Mouse (Mus musculus) embryonic fibroblast, embryonic 13.5 days (primary cell): ENCODE measurements at regions not wholly inside any gene's neighbourhood (a gene's known extent, or its start where the extent isn't known, plus 50 kb on each side); places are given as distances from the start of the nearest gene placed in this dataset.

Source experiments
- H3K27ac ChIP-seq: 2 replicates; pipeline ENCODE4 v1.5.1; 2012; ENCODE audit warnings: low read length, control low read depth, inconsistent platforms; ENCODE audit not compliant: insufficient read depth
- H3K4me1 ChIP-seq: 2 replicates; pipeline ENCODE4 v1.6.1; 2011; ENCODE audit warnings: low read length; ENCODE audit not compliant: control insufficient read depth, insufficient read depth
- H3K4me3 ChIP-seq: 2 replicates; pipeline ENCODE4 v1.5.1; 2011; ENCODE audit warnings: mild to moderate bottlenecking, control low read depth, low read length; ENCODE audit not compliant: insufficient read depth
- CTCF ChIP-seq: IDR thresholded peaks from 2 replicates; pipeline ENCODE4 v1.5.1; 2011; ENCODE audit warnings: mild to moderate bottlenecking, control low read depth, low read length, moderate library complexity, borderline replicate concordance; ENCODE audit not compliant: insufficient read depth
- POLR2A ChIP-seq: IDR thresholded peaks from 2 replicates; pipeline ENCODE4 v1.6.1; 2011; ENCODE audit warnings: low read depth, mild to moderate bottlenecking, control low read depth, low read length, moderate library complexity

DNA sequence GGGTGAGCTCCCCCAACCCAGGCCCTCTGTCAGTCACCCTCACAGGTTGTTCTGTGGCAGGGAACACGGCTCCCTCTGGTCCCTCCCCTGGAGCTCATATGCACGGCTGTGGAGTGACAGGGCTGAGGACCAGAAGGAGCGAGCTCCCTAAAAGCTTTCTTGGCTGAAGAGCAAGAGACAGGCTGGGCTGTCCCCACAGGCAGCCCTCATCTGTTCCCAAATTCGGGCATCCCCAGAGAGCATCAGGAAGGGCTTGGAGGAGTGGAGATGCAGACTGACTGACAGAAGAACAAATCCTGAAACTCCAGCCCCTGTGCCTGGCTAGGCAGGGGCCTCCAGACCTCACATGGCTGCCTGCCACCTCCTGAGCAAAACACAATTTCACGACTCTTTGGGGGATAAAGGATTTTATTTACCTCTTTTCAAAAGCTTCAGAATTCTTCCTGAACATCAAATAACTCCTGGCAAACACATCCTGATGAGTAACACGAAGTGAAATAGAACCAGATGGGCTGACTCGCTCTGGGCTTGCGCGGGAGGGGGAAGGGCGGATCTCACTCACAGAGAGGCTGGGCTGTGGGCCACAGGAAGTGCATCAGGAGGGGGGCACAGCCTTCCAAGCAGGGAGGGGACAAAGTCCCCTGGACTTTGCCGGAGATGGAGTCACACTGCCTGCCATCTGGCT is 232.7 kb upstream of the Zmiz1 start:
- H3K27ac ChIP-seq = peak overlapping the region; percentile 83
- H3K4me3 ChIP-seq = no peak overlapping the region
- TF ChIP-seq CTCF (no peak), POLR2A (peak; percentile 71)
- peaks cover 29% of the 10 kb centered on the region for H3K4me1 ChIP-seq

DNA sequence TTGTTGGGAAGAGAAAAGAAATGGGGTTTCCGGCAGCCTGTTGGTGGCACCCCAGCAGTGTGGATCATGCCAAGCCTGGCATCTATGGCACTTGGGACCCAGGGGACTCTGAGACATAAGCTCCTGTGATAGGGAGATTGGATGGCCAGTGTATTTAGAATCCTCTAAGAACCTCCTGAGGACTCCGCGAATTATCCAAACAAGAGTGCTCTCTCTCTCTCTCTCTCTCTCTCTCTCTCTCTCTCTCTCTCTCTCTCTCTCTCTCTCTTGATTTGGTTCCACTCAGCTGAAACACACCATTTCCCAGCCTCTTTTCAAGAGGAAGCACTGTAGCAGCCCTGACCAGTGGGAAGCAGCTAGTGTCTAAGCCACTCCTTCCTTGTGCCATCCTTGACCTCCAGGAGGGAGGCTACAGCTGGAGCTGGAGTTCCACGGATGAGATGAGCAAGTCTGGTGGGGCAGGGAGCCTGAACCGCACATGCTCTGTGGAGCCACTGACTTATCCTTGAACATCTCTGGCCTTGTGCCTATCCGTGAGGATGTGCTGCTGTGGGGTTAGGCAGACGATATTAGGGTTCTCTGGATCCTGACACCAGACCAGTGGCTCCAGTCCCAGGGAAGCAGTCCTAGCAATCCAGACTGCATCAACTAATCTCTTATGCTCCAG is 232.0 kb upstream of the Zmiz1 start:
- H3K4me1 ChIP-seq = peaks cover 29% of the 10 kb centered on the region
- TF ChIP-seq POLR2A (peak; percentile 42; the same call in 1 of the 2 replicates), CTCF (no peak)
- H3K4me3 ChIP-seq = no peak overlapping the region
- peak overlapping the region; percentile 83 for H3K27ac ChIP-seq

DNA sequence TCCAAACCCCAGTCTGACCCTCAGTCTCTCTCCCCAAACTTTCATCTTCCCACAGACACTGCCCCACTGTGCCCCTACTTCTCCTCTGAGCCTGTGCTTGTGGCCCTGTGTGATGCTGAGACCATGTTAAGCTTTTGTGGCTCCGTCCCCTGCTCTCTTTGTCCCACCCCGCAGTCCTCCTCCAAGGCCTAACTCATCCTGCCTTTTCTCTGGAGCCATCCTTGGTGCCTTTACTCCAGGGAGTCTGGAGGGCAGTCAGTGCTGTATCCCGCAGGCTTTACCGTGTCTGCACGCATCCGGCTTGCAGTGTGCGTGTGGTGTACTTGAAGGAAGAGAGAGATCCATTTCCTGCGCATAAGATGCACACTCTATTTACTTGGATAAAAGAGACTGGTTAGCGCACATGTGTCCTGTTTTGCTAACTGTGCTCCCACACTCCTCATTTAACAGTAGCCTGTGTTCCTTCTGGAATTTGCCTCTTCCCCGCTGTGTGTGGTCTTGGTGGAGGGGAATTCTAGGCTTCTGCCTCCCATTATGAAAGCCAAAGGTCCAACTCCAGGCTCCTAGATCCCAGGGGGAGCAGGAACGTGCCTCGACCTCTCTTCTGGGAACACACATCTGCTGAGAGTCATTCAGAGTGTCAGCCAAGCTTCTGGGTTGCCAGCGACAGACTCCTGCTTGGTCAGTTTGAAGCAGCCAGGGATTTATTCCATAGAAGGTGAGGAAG is 230.5 kb upstream of the Zmiz1 start:
- peaks cover 29% of the 10 kb centered on the region for H3K4me1 ChIP-seq
- TF ChIP-seq CTCF = no peak
- no peak for TF ChIP-seq POLR2A
- peak overlapping the region; percentile 83 for H3K27ac ChIP-seq
- no peak overlapping the region for H3K4me3 ChIP-seq

DNA sequence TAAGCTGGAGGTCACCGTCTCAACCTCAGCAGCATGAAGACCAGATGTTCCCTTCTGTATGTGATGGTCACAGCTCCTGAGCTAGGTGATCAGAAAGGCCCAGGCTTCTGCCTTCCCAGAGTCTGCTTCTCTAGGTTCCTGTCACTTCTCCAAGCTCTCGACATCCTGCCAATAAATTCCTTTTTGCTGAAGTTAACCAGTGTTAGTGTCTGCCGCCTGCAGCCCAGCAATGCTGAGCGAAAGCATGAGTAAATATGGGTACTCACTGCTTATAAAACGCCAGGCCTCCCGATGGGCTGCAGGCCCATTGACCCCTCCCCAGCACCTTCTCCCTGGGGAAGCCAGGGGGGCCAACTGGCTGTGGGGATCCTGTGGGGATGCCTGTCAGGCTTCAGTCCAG is 229.4 kb upstream of the Zmiz1 start:
- no peak overlapping the region for H3K4me3 ChIP-seq
- no peak for TF ChIP-seq CTCF
- no peak for TF ChIP-seq POLR2A
- H3K4me1 ChIP-seq = peaks cover 29% of the 10 kb centered on the region
- H3K27ac ChIP-seq = peak overlapping the region; percentile 69

DNA sequence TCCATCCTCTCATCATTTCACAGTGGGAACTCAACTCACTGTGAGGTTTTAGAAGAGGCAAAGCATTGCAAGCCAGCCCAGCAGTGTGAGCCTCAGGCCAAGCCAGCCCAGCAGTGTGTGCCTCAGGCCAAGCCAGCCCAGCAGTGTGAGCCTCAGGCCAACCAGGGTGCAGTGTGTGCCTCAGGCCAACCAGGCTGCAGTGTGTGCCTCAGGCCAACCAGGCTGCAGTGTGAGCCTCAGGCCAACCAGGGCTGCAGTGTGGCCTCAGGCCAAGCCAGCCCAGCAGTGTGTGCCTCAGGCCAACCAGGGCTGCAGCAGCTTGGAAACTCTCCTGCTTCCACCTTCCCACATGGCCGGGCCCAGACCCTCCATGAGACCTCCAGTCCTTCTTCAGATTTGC is 227.1 kb upstream of the Zmiz1 start:
- Histone ChIP-seq H3K27ac (no peak overlapping the region), H3K4me1 (peaks cover 18% of the 10 kb centered on the region), H3K4me3 (no peak overlapping the region)
- TF ChIP-seq POLR2A = no peak
- TF ChIP-seq CTCF = no peak

DNA sequence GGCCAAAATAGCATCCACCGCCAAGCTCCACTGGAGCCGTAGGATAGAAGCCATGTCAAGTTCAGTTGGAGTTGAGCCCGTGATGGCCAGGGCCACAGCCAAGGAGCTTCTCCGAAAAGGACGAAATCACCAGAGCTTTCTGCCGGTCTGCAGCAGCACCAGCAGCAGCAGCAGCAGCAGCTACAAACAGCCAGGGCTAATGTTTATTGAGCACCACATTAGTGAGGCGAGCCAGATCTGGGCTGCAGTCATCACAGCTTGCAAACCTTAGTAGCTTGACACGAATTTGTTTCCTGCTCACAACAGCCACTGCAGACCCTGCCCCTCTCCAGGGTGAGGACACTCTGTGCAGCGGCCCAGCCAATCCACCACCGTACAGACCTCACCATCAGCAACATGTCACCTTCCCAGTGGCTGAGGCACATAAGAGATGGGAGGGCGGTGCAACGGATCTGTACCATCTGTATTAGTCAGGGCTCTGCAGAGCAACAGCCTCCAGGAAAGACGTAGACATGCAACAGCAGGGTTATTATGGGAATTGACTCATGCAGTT is 222.5 kb upstream of the Zmiz1 start:
- TF ChIP-seq CTCF = no peak
- no peak for TF ChIP-seq POLR2A
- no peak overlapping the region for H3K27ac ChIP-seq

DNA sequence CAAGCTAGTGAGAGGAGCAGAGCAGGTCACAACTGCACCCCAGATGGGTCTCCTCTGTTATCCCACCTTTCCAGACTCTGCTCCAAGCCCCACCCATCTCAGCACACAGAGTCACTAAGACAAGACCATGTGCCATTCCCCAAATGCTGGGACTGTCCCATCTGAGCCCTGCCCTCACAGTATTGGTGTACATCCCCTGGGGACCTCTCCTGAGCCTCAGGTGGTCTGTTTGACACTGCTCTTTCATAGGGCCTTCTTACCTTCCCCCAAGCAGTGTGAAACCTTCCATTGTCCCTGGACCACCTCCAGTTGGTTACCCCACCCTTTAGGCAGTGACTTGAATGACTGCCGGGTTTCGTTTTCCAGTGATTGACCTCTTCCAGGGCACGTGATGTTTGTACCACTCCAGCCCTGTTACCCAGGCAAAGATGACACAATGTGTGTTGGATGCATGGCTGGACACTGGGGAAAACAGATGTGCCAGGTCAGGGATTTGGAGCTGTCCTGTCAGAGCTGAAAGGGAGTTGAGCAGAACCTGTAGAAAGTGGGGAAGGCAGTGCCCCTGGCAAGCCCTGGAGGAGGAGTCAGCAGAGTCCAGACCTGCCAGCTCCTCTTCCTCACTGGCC is 219.5 kb upstream of the Zmiz1 start:
- no peak overlapping the region for H3K4me3 ChIP-seq
- TF ChIP-seq CTCF (no peak), POLR2A (no peak)
- H3K27ac ChIP-seq = no peak overlapping the region
- no peaks in the 10 kb centered on the region for H3K4me1 ChIP-seq

More for the DNA sequence above, 222.5 kb upstream of the Zmiz1 start:
- no peak overlapping the region for H3K4me3 ChIP-seq
- no peaks in the 10 kb centered on the region for H3K4me1 ChIP-seq

DNA sequence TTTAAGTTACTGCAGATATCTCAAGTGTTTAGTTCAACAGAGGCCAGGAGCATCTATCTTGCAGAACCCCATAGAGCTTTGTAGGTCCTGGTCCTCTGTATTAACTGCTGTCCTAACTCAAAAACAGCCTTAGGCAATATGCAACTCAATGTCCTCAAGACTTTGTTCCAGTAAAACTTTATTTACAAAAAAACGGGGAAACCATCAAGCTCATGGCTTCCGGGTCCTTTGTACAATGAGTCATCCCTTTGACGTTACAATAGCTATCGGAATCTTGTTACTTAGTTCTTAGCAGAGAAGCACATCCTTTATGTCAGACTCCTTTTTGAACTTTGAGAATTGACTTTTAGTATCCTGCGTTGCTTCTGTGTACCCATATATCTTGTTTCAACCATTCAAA is 216.2 kb upstream of the Zmiz1 start:
- H3K27ac ChIP-seq = no peak overlapping the region
- no peak overlapping the region for H3K4me3 ChIP-seq
- TF ChIP-seq POLR2A (no peak), CTCF (no peak)
- no peaks in the 10 kb centered on the region for H3K4me1 ChIP-seq

DNA sequence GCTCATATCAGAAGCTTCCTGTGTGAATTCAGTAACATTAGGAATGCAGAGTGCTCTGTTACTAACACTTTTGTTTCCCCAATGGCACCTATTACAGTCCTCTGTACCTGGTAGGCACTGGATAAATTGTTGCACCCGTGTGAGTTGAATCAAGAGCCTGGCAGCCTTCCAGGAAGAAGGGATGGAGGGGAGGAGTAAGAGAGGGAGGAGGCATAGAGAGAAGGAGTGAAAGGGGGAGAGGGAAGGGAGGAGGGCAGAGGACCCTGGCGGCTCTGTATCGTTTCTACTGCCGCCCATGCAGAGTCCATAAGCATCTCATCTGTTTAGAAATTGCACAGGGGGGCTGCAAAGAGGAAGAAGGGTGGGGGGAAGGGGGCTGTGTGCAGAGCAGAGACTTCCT is 215.7 kb upstream of the Zmiz1 start:
- H3K27ac ChIP-seq = no peak overlapping the region
- no peak overlapping the region for H3K4me3 ChIP-seq
- TF ChIP-seq CTCF (no peak), POLR2A (no peak)
- no peaks in the 10 kb centered on the region for H3K4me1 ChIP-seq

DNA sequence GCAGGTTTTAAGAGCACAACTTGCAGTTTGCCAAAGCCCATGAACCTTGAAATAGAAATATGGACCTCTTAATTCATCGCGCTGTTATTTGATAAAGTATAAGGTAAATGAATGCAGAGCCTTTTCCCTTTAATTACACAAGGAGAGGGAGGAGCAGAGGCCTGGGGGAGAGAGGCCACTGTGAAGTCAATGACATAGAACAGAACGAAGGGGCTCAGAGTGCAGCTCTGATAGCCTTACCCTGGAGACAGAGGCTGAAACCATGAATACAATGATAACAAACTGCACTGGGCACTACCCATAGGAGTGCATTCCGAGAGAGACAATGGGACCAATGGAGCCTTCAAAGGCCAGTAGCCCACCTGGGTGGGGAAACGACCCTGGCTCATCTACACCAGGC is 215.3 kb upstream of the Zmiz1 start:
- H3K4me3 ChIP-seq = no peak overlapping the region
- no peak for TF ChIP-seq POLR2A
- no peak for TF ChIP-seq CTCF
- no peak overlapping the region for H3K27ac ChIP-seq
- no peaks in the 10 kb centered on the region for H3K4me1 ChIP-seq
